Mouse (Mus musculus) G1E (cell line): ENCODE data around the gene Cyp2u1.

Experiments used
- CTCF ChIP-seq: IDR thresholded peaks from 2 replicates; pipeline ENCODE4 v1.5.1; 2012; ENCODE audit warnings: low read depth, low read length, inconsistent platforms, mixed read lengths
- GATA1 ChIP-seq: IDR thresholded peaks from 2 replicates; pipeline ENCODE4 v1.6.1; 2012; ENCODE audit warnings: borderline replicate concordance, low read length, inconsistent platforms, mixed read lengths
- GATA2 ChIP-seq: IDR thresholded peaks from 2 replicates; pipeline ENCODE4 v1.6.1; 2012; ENCODE audit warnings: low read depth, low read length, inconsistent platforms, borderline replicate concordance
- TAL1 ChIP-seq: conservative IDR thresholded peaks from 2 replicates; pipeline ENCODE4 v1.6.1; 2012; ENCODE audit warnings: low read depth, low read length, inconsistent platforms, mixed read lengths

GRCm38 (mm10) chr3:131247447-131247846 is 55.6 kb downstream of the Cyp2u1 start:
- no peak for TF ChIP-seq CTCF
- no peak for TF ChIP-seq TAL1
- TF ChIP-seq GATA1, result no peak
- no peak for TF ChIP-seq GATA2
